Mouse (Mus musculus) cerebellum, adult 8-10 months (tissue): ENCODE measurements around the gene Tex22.

ENCODE experiments used
- DNase-seq: peaks from one replicate; pipeline ENCODE4 v3.0.0; 2022

Tex22 gene

DNA sequence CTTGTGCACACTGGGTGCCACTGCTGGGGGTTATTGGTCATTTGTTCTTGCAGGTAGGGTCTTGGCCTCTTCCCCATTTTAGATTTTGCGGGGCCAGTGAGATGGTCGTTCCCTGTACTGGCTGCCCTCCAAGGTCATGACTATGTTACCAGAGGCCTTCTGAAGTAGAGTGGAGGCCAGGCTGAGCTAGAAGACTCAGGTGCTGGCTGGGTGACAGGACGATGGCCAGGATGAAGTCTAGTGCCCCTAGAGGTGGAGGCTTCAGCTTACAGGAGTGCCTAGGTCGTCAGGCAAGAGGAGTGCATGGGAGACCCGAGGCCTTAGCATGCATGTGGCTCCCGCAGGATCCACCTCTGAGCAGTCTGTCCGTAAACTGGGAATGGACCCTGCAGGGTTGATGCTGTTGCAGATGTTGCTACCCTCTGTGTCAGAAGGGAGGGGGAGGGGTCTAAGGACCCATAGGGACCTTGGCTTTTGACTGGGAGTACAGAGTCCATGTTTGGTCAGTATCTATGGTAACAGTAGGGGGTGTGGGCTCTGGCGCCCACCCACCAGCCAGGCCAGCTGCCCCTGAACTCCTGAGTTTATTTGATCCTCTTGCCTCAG, 29.6 kb downstream of the Tex22 start:
- peak; percentile 43 for DNase-seq

DNA sequence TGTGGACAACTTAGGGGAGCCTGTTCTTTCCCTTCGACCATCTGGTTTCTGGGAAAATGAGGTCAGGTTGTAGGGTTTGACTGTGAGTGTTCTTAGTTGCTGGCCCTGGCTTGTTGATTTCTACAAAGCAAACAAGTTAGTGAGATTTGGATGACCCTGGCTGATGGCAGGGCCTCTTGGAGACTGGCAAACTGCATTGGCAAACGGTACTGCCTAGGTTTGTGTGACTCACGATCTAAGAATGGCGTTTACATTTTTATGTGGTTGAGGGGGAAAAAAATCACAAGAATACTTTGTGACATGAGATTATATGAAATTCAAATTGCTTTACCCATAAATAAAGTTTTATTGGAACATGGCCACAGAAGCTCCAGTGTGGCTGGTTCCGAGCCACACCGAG, 32.1 kb downstream of the Tex22 start:
- no peak for DNase-seq

DNA sequence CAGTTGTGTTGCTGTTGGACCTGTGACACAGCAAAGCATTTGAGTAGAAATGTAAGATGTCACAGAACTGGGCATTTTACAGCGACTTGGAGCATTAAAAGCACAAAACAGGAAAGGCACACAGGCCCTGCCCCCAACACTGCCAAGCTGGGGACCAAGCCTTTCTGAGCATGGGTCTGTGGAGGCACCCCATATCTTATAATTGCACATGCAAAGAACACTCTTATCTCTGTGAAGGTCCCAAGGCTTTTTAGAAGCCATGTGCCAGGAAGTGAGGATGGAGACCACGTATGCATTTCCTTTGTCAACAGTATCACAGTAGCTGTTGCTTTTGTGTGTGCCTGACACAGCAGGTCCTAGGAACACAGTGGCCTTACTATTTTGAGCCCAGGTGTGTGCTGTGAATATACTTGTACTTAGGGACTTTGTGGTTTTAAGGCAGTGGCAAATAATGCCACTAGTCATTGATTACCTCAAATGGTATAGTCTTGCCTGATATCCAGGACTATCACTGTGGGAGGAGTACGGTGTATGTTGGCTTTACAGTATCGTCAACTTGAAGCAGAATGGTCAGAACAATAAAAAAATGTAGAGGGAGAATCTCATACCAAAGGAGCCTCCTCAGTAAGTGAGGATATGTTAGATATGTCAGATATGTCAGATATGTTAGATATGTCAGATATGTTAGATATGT, 33.3 kb downstream of the Tex22 start:
- DNase-seq: no peak

DNA sequence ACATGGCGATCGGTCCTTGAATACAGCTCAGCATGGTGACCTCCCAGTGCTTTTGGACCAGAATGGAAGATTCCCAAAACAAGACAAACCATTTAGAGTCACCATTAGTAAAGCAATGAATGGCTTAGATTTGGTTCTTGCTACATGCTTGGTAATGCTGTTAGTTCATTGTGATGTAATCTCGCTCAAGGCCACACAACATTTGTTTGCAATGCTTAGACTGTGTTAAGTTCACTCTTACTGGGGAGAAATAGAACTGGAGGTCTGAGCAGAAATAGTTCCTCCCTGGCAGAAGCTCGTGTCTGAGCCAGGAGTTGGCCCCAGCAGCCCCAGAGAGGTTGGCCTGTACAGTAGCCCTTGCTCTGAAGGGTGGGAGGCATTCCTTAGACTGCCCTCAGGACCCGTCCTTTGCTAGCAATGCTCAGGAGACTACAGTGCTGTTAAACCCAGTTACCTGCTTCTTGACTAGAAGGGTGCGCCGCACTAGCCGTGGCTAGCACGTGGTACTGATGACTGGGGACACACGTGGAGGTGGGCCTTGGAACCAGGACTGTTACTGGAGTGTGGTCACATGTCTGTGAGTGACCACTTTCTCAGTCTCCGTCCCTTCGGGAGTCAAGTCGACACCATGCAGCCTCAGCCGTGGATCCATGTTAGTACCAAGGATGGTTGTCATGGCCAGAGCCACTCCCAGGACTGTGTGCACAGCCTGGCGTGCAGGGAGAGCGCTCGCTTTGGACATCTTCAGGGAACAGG, 34.4 kb downstream of the Tex22 start:
- no peak for DNase-seq

DNA sequence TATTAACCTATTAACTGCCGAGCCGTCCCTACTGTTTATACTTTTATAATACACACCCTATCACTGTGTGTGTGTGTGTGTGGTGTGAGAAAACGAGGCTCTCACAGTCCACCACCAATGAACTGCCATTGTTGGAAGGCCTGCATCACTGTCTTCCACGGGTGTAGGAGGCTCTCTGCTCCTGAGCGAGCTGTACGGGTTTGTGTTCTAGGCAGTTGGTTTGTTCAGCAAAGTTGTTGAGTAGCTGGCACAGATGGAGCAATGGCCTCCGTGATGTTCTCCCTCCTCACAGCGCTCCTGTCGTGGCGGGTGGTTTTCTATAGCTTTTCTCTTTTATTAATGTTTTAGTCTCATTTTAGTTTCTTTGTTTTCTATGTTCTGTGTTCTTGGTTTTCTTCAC, 35.5 kb downstream of the Tex22 start:
- no peak for DNase-seq

DNA sequence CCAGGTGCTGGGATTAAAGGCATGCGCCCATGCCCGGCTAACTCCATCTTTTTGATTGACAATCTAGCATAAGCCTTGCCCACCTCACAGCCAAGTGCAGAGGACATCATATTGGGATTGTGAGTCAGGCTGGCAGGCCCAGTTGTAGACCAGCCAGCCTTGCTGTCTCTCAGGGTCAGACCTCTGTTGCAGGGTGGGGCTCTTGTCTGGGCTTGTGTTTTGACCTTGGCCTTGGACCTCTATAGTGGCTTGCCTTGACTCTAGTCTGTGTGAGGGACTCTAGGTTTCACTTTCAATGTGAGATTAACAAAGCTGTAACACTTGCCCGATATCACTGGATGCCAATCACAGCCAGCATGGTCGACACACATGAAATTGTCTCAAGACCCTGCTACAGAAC, 39.8 kb downstream of the Tex22 start:
- no peak for DNase-seq

DNA sequence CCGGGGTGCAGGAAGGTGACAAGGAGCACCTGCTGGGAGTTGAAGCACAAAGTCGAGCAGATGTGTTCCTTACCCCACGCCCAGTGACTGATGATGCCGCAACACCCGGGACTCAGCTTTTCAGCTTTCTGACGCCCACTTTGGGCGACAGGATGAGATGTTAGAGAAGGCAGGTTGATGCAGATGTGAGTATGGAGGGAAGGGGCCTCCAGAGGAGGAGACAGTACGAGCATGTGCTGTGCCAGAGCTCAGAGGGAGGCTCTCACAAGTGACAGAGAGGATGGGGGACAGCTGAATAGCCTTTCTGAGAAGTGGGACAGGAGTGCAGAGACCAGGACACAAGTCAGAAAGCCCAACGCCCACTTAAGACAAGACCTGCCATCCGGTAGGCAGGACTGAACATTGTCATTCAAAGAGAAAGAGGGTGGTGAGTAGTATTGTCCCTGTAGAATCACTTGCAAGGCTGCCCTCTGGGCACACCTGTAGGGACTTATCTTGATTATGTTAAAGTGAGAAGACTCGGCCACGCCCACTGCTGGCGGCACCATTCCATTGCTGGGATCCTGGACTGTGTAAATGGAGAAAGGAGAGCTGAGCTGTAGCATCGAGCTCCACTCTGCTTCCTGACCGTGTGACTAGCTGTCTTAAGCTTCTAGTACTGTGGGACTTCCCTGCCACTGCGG, 40.7 kb downstream of the Tex22 start:
- DNase-seq: no peak

DNA sequence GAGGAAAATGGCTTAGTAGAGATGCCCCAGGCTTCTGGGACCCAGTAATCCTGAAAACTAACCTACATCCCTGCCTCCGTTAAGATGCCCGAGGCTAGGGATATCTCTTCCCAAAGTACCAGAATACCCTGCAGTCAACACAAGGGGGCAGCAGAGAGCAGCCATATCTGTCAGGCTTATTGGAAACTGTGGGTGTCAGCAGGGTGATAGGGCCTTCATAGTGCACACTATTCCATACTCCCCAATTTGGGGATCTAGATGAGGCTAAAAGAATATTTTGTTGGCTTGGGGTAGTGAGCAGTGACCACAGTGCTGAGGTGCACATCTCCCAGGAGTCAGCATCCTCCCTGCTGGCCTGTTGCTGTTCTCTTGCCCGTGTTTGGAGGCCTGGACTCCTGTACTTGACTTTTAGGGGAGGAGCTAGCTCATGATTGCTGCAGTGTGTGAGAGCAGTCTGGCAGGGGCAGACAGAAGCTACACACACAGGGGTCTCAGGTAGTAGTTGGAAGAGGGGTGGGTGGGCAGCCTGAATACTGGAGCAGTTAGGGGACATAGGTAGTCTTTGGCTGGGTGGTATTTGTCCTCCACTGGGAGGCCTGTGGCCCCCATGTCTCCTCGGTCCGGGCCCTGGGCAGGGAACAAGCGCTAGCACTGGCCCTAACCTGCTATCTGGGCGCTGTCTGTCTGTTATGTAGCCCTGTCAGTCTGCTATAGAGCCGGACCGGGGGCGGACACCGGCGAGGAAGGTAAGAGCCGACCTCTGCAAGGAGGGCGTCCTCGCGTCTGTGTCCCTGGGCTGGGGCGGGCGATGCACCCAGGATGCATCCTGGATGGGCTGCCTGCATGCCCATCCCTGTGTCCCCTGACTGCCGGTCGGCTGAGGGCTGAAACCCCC, 45.5 kb downstream of the Tex22 start:
- peak; percentile 82 for DNase-seq

DNA sequence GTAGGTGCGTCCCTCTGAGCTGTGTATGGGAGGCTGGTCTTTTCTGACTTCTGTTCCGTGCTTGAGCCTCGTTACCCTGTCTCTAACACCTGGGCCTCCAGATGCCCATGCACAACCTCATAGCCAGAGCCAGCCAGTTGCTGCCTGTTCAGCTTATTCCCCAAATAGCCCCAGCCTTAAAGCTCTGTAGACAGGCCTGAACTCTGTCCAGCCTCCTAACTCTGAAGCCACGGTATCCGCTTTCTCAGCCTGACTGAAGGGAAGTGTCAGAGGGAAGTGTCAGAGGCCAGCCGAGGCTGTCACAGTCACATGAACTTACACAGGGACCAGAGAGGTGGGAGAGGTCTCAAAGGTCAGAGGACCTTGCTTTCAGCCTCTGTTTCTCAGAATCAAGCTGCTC, 50.4 kb downstream of the Tex22 start:
- no peak for DNase-seq

DNA sequence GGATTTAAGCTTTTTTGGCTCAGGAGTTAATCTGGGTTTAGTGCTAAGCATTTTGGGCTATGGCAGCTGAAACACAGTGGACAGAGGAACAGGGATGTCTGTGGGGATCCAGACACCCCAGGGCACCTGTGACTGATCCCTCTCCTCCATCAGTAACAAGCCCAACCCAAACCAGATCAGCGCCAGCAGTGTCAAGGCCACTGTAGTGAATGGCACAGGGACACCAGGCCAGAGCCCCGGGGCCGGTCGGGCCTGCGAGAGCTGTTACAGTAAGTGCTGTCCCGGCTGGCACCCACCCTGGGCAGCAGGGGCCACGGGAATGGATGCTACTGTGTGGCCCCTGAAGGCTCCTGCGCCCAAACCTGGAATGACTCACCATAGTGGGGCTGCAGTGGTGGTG, 56.4 kb downstream of the Tex22 start:
- DNase-seq: no peak

DNA sequence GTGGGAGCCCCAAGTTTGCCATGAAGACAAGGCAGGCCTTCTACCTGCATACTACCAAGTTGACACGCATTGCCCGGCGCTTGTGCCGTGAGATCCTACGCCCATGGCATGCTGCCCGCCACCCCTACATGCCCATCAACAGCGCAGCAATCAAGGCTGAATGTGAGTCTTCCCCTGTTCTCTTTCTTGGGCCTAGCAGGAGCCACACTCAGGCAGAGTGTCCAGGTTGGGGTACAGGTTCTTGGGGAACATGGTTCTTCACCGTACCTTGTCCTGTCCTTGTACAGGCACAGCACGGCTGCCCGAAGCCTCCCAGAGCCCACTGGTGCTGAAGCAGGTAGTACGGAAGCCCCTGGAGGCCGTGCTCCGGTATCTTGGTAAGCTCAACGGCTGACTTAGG, 57.3 kb downstream of the Tex22 start:
- DNase-seq: no peak

DNA sequence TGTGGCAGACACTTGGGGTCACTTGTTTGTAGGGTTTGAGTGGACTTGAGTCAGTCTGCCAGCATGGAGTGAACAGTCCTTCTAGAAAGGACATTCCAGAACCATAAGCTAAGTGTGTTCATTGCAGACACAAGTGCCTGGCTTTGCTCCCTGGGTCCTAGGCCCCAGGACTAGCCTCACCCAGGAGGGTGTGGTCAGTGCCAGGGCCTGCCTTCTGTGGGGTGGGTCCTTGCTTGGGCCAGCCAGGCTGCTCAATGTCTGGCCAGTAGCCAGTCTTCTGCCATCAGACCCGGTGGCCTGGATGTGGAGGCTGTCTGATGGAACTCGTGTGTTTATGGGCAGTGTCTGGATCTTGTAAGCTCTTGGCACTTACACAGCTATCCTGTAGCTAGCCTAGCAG, 58.3 kb downstream of the Tex22 start:
- DNase-seq: no peak

DNA sequence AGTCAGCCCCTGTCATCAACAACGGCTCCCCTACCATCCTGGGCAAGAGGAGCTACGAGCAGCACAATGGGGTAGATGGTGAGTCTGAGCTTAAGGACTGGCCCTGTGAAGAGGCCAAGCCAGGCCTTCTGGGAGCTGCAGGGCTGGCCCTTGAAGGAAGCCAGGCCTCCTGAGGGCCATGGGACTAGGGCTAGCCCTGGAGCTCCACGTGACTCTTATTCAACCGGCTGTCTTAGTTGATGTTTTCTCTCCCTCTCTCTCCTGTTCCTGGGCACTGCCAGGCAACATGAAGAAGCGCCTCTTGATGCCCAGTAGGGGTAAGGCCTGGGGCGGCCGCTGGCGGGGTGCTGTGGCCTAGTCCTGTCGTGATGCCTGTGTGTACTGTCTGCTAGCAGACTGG, 59.0 kb downstream of the Tex22 start:
- no peak for DNase-seq

DNA sequence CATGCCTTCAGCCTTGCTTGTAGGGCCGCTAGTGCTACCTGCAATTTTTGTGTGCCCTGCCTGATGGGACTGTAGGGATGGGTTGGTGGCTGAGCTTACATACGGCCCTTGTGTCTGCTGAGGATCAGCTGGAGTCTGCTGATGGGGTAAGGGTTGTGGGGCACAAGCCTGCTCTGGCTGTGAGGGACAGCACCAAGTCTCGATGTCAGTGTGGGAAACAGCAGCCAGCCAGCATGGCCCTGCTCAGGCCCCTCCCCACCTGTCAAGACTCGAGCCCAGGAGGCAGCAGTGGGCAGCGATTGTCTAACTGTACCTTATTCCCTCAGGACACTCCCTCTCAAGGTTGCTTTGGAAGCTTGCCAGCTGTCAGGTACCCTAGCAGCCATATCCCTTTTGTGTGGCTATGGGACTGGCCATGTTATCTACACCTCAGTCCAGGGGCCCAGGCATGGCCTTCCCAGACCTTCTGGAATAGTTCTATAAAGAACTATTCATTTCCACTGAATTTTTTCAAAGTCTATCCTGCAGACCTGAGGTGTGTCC, 59.6 kb downstream of the Tex22 start:
- DNase-seq: no peak

DNA sequence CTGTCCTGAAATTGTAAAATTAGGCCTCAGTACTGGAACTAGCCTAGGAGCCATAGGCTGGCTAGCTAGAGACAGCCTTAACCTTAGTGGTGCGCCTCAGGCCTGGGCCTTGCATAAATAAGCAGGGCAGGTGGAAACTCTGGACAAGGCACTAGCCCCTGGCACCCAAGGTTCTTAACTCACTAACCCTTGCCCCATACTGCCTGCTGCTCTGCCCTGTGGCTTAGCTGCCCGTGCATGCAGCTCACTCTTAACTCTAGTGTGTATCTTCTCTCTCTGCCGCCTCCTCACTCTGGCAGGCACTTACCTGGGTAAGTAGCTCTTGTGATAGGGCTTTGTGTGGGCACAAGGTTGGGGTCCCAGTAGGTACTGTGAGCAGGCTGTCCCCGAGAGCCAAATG, 60.2 kb downstream of the Tex22 start:
- DNase-seq: no peak

DNA sequence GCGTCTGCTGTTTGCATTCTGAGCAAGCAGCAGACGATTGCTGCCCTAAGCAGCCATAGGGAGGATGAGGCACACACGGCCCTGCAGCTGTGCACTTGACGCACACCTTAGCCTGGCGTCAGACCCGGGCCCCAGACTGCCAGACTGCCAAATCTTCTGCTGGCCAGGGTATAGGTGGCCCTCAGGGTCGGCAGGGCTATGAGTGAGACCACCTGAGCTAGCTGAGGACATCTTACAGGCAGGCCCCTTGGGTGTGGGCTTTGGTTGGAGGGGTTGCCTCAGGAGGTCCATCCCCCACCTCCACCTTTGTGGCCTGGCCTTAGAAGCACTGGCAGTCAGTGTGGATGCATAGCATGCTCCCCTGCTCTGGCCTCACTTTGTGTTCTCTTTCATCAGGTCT, 61.1 kb downstream of the Tex22 start:
- DNase-seq: no peak

DNA sequence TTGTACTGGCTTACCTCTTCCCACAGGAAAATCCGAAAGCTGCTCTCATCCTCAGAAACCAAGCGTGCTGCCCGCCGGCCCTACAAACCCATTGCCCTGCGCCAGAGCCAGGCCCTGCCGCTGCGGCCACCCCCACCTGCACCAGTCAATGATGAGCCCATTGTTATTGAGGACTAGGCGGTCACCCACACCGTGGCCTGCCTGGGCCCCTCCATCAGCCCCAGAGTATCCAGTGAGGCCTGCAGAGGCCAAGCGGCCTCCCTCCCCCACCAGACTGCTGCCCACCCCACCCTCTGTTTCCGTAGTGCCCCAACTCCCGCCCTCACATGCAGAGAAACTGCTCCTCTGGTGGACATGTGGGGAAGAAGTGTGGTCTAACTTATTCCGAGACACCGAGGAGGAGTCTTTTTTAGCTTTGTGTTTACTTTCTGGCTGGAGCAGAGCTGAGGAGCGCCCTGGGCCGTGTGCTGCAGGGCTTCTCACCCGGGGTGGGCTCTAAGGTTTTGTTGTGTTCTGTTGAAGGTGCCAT, 62.3 kb downstream of the Tex22 start:
- no peak for DNase-seq

DNA sequence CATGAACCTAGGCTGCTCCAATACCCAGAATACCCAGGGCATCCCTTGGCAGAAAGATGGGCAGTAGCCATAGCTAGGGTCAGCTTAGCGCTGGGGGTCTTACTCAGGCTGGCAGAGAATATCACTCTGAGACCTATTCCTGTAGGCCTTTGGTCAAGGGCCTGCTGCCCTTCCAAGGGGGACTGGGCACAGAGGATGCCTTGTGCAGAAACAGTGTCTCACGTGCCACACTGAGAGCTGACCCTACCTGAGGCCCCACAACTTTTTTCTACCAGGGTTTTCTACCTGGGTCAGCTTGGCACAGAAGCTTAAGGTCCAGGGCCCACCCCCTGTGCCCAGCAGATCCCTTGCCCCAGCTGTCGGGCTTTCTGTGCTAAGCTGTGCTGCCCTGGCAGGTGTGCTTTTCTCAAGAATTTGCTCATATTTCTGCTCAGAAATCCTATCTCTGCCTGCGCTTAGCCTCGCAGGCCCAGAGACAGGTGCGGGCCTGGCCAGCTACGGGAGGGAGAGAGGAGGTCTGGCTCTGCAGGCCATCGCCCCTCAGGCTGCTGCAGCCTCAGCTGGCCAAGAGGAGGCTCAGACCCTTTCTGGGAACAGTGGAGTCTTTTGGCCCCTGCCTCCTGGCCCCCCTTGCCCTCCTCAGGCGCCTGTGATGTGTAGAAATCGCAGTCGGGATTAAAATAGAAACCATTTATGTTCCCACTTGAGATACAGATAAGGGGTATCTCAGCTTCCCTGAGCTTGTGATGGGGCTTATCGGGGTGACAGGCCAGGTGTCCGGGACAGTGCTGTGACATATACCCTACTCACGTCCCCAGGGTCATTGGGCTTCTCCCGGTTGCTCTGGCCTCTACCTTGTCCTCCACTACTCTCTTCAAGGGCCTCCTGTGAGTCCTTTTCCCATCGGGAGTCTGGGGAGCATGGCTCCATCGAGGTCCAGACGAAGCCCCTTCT, 63.2 kb downstream of the Tex22 start:
- DNase-seq: no peak

DNA sequence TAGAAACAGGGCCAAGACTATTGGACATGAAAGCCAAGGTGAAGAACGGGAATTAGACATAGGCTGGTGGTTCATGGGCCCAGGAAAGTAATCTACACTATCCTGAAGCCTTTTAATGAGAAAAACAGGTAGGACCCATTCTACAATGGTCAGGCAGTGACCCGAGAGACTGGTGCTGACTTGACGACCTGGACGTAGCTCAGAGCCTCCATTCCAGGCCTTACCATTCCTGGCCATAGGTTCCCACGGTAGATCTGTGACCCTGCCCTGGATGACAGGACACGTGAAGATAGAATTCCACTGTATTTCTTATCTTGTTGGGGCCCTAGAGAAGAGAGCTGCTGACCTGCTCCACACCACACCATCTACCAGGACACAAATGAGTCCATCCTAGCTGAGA, 64.0 kb downstream of the Tex22 start:
- no peak for DNase-seq
